Mouse (Mus musculus) stomach, postnatal 0 days (tissue): ENCODE data around the gene Ap5s1. TPM values are rescaled to one million over a fixed set of nuclear protein-coding genes. Genes with fewer than 3 reads are reported as not detected.

Experiments
- ATAC-seq: fragments of 200-750 bp; cut with Nextera tagmentation; 2 replicates; pipeline ENCODE4 v1.8.0; 2017; ENCODE audit not compliant: low FRiP score, low TSS enrichment
- DNase-seq: peaks from one replicate; pipeline ENCODE4 v3.0.0-alpha.2; 2016; ENCODE audit warnings: low spot score
- H3K27ac ChIP-seq: fragments of 300-500 bp; sonication (generic); replicated peaks from 2 replicates; pipeline ENCODE4 v1.5.1; 2014; ENCODE audit warnings: mild to moderate bottlenecking, control low read depth
- H3K27me3 ChIP-seq: fragments of 300-500 bp; sonication (generic); 2 replicates; pipeline ENCODE4 v1.6.1; 2014; ENCODE audit warnings: low read length; ENCODE audit not compliant: control insufficient read depth, insufficient read depth
- H3K36me3 ChIP-seq: fragments of 300-500 bp; sonication (generic); 2 replicates; pipeline ENCODE4 v1.6.1; 2014; ENCODE audit warnings: low read length, mixed read lengths; ENCODE audit not compliant: control insufficient read depth, insufficient read depth
- H3K4me1 ChIP-seq: fragments of 300-500 bp; sonication (generic); replicated peaks from 2 replicates; pipeline ENCODE4 v1.6.1; 2014; ENCODE audit warnings: antibody characterized with exemption; ENCODE audit not compliant: control insufficient read depth, insufficient read depth
- H3K4me2 ChIP-seq: fragments of 300-500 bp; sonication (generic); replicated peaks from 2 replicates; pipeline ENCODE4 v1.6.1; 2014; ENCODE audit warnings: low read depth, mild to moderate bottlenecking, control low read depth, moderate library complexity
- H3K4me3 ChIP-seq: fragments of 300-500 bp; sonication (generic); 2 replicates; pipeline ENCODE4 v1.5.1; 2014; ENCODE audit warnings: low read depth, low read length, control low read depth
- H3K9ac ChIP-seq: fragments of 300-500 bp; sonication (generic); 2 replicates; pipeline ENCODE4 v1.6.1; 2014; ENCODE audit warnings: mild to moderate bottlenecking, low read length, control low read depth, mixed read lengths
- H3K9me3 ChIP-seq: fragments of 300-500 bp; sonication (generic); 2 replicates; pipeline ENCODE4 v1.6.1; 2016; ENCODE audit warnings: low read length; ENCODE audit not compliant: control insufficient read depth
- CTCF ChIP-seq: IDR thresholded peaks from 2 replicates; pipeline ENCODE4 v1.5.1; 2016; ENCODE audit warnings: antibody characterized with exemption, low read depth, mild to moderate bottlenecking, moderate library complexity
- EP300 ChIP-seq: optimal IDR thresholded peaks from 2 replicates; pipeline ENCODE3; 2016; ENCODE audit warnings: antibody characterized with exemption
- WGBS: fragments of 180-500 bp; shearing (Covaris S2); extraction: QIAGEN DNeasy Blood & Tissue Kit; methylation state at CpG from one replicate; pipeline ENCODE4 v1.1.7; 2014; 5-methylcytosine and 5-hydroxymethylcytosine counted together
- polyA plus RNA-seq: library from polyadenylated mRNA; unstranded; fragments of >200 nt; fragmentation: Nextera tagmentation; extraction: Ambion mirVana; gene quantifications from 2 replicates; pipeline ENCODE4 v1.2.1, GENCODE M21; 2015

Gene Ap5s1
- polyA plus RNA-seq, 1 experiment from 2014 or later, result 22.0 TPM

DNA sequence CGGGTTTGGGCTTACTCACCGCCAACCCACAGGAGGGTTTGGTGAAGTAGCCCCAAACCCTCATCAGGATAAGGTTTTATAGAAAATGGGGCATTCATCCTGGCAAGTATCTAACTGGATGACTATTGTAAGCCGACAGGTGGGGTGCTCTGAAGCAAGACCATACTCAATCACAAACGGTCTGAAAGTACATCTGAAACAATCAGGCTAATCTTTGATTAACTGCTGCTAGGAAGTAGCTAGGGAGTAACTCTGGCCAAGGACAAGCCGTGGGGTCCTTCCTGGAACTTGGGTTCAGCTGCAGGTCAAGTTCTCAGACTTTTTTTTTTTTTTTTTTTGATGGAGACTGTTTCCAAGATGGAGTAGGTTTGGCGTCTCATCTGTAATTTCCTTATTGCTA lies 38.9 kb upstream of the Ap5s1 start:
- Histone ChIP-seq H3K4me1 (no peaks in the 10 kb centered on the region), H3K4me3 (no peak overlapping the region), H3K9me3 (0 out of 2 replicates have a peak, but pooled peaks cover 3% of the 10 kb centered on the region), H3K9ac (no peak overlapping the region), H3K36me3 (0 out of 2 replicates have a peak, but pooled peaks cover 2% of the 10 kb centered on the region), H3K4me2 (no peak overlapping the region), H3K27me3 (no peaks in the 10 kb centered on the region), H3K27ac (no peak overlapping the region)
- no peak for DNase-seq
- no peak for ATAC-seq
- TF ChIP-seq EP300, result no peak
- TF ChIP-seq CTCF, result no peak
- WGBS, result 68% methylated on average over 6 of the region's 6 CpGs

DNA sequence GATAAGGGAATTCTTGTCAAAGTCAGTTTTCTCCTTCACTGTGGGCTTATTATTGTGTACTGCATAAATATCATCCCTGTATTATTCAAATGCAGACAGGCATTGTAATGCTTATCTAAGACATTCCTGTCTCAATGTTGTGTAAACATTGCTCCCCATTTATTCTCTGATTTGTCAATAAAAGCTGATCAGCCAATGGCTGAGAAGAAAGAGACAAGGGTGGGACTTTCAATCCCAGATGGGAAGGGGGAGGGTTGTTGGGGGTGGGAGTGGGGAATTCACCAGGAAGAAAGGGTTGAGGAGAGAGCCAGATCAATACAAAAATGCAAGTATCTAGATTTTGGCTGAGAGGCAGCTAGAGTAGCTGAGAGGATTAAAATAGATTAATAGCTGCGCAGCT lies 38.0 kb upstream of the Ap5s1 start:
- DNase-seq, result no peak
- no peak overlapping the region for H3K27ac ChIP-seq
- WGBS, result 50% methylated on average over 1 of the region's 1 CpGs
- H3K4me1 ChIP-seq, result 0 out of 2 replicates have a peak, but pooled peaks cover under 1% of the 10 kb centered on the region
- H3K36me3 ChIP-seq, result 0 out of 2 replicates have a peak, but pooled peaks cover 2% of the 10 kb centered on the region
- H3K9ac ChIP-seq, result no peak overlapping the region
- 0 out of 2 replicates have a peak, but pooled peaks cover 3% of the 10 kb centered on the region for H3K9me3 ChIP-seq
- no peak overlapping the region for H3K4me2 ChIP-seq
- no peak for ATAC-seq
- TF ChIP-seq EP300 (no peak), CTCF (no peak)
- H3K4me3 ChIP-seq, result no peak overlapping the region
- no peaks in the 10 kb centered on the region for H3K27me3 ChIP-seq

DNA sequence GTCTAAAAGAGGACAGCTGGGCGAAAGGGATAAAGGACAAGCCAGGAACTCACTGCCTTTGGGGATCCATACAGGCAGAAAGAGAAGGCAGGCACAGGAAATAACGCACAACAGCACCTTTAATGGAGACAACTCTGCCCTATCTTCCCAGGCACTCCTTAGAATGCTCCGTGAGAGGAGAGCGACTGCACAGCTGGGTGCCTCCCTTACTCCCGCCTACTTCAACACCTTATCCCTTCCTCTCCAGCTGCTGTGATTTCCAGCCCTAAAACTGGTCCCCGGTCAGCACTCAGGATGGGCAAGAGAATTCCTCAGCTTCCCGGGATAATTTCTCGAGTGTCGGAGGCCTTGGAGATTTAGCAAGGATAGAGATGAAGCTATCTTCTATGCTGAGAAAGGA lies 35.9 kb upstream of the Ap5s1 start:
- peaks cover 5% of the 10 kb centered on the region; the same call in 1 of the 2 replicates for H3K4me1 ChIP-seq
- H3K4me3 ChIP-seq, result no peak overlapping the region
- 0 out of 2 replicates have a peak, but pooled peaks cover 2% of the 10 kb centered on the region for H3K36me3 ChIP-seq
- H3K9ac ChIP-seq, result no peak overlapping the region
- WGBS, result 42% methylated on average over 9 of the region's 9 CpGs
- H3K27me3 ChIP-seq, result no peaks in the 10 kb centered on the region
- no peak overlapping the region for H3K27ac ChIP-seq
- no peak for ATAC-seq
- DNase-seq, result no peak
- H3K4me2 ChIP-seq, result peak overlapping the region; percentile 29
- no peaks in the 10 kb centered on the region for H3K9me3 ChIP-seq
- no peak for TF ChIP-seq CTCF
- TF ChIP-seq EP300, result no peak

DNA sequence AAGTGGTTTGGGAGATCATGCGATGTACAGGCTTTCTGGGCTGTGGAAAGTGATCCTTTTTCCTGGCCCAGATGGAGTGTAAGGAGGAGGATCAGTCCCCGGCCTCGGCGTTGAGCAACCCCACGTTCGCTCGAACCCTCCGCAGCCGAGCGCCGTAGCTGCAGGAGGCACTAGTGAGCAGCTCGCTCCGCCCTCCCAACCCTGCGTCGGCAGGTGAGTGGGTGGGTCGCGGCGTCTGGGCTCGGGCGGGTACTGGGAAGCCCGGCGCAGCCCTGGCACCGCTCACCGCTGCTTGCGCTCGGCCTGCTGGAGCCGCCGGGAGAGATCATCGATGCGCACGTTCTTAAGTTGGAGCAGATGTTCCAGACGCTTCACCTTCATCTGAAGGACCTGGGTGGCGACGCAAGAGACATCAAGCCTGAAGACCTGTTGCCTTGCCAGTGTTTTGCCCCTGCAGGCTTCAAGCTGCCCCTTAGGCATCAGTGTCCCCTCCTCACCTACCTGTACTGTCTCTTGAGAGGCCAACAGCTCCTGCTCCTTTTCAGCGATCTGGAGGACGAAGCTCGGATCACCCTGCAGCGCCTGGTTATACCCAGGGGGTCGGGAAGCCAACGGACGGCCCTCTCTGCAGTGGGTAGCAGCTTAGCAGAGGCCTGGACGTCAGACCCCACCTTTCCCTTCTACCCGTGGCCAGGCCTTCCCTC lies 35.3 kb upstream of the Ap5s1 start:
- Histone ChIP-seq H3K4me2 (peak overlapping the region; percentile 29), H3K9ac (peak overlapping the region; percentile 27; the same call in 1 of the 2 replicates), H3K36me3 (0 out of 2 replicates have a peak, but pooled peaks cover 2% of the 10 kb centered on the region), H3K27ac (no peak overlapping the region), H3K4me3 (peak overlapping the region; percentile 12; the same call in 1 of the 2 replicates), H3K9me3 (no peaks in the 10 kb centered on the region), H3K27me3 (no peaks in the 10 kb centered on the region), H3K4me1 (peaks cover 5% of the 10 kb centered on the region; the same call in 1 of the 2 replicates)
- 36% methylated on average over 43 of the region's 43 CpGs for WGBS
- peak; percentile 56 for DNase-seq
- ATAC-seq, result 0 out of 2 replicates have a peak, but pooled peaks have one; percentile 27
- TF ChIP-seq CTCF (peak; percentile 44), EP300 (no peak)

DNA sequence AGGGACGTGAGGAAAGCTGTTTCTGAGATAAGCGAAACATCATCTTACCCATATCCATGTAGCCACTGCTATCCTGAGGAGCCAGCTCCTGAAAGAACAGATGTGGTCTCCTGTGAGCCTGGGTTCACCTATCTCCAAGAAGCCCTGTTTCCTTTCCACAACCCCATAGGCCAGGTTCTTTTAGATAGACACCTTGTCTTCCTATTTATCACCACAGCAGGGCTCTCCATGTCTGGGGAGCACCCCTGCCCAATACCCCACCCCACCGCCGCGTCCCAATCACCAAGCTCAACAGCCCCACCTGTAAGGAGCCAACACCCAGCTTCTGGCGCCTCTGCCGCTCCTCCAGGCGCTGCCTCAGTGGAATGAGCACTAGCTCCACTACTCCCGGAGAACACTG lies 34.6 kb upstream of the Ap5s1 start:
- Histone ChIP-seq H3K27ac (no peak overlapping the region), H3K9me3 (no peaks in the 10 kb centered on the region), H3K4me1 (peaks cover 10% of the 10 kb centered on the region), H3K36me3 (0 out of 2 replicates have a peak, but pooled peaks cover 2% of the 10 kb centered on the region), H3K4me2 (no peak overlapping the region), H3K4me3 (no peak overlapping the region), H3K27me3 (no peaks in the 10 kb centered on the region), H3K9ac (no peak overlapping the region)
- ATAC-seq (no peak), DNase-seq (no peak)
- 69% methylated on average over 9 of the region's 9 CpGs for WGBS
- TF ChIP-seq CTCF (no peak), EP300 (no peak)

DNA sequence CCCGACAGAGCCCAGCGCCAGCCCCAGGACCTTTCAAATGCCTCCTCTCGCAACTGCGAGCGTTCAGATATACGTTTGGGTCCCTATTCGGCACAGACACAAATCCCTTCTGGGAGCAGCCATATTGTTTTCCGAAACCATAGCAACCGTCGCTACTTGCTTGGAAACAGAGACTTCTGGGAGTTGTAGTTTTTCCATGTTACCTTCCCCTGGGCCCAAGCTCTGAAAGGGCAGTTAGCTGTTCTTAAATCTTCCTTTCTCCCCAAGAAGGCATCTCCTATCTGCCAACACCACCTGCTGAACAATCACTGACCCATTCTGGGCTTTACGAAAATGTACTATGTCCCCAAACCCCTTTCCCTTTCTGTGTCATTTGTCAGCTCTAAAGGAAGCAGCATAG lies 32.2 kb upstream of the Ap5s1 start:
- TF ChIP-seq EP300 (no peak), CTCF (no peak)
- H3K4me1 ChIP-seq, result peaks cover 23% of the 10 kb centered on the region
- H3K4me2 ChIP-seq, result peak overlapping the region; percentile 77
- no peak overlapping the region for H3K27ac ChIP-seq
- H3K9me3 ChIP-seq, result no peaks in the 10 kb centered on the region
- WGBS, result 4% methylated on average over 11 of the region's 11 CpGs
- no peaks in the 10 kb centered on the region for H3K27me3 ChIP-seq
- H3K9ac ChIP-seq, result 0 out of 2 replicates have a peak overlapping the region, but pooled peaks have one; percentile 38
- 0 out of 2 replicates have a peak, but pooled peaks cover 2% of the 10 kb centered on the region for H3K36me3 ChIP-seq
- peak overlapping the region; percentile 36 for H3K4me3 ChIP-seq
- ATAC-seq, result no peak; the same call in 1 of the 2 replicates
- DNase-seq, result peak; percentile 66
